Mouse (Mus musculus): Measurements from ENCODE around the gene Gm10277.

GRCm38 (mm10) chr11:77791752-77792565 lies 4.4 kb upstream of the Gm10277 start:
- TF ChIP-seq CTCF (IDR thresholded peaks at IDR 0.05; ENCODE audit: low read depth, low read length) = no peak
- no peak for TF ChIP-seq POLR2A (IDR thresholded peaks at IDR 0.05; ENCODE audit: borderline replicate concordance, low read depth, low read length)

Data from bone marrow macrophage, adult 2 months (primary cell).